Mouse (Mus musculus): Measurements from ENCODE around the gene Col4a1.

DNA sequence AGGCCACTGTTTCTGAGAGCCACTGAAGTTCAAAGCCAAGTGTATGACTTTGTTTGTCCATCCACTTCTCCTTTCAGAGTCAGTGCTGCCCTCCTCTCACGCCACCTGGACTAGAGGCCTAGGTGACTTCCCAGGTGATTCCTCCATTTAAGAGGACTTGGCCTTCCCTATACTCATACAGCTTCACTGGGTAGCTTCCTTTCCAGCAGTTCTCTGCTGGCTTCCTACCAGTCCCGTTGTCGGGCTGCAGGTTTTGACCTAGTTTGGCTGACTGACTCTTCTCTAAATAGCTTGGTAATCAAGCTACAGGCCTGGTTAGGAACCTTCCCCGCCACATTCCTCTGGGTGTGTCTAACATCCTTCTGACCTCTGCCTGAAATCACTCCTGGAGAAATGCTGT, 18.9 kb upstream of the Col4a1 start:
- no peak for TF ChIP-seq TAL1 (IDR thresholded peaks at IDR 0.05; ENCODE audit: low read length)
- TF ChIP-seq GATA1 (IDR thresholded peaks at IDR 0.05; ENCODE audit: low read length), result no peak

Measured in erythroblast, embryonic 14.5 days (primary cell).